Comparison of ENCODE assay signal across 8 mouse cellular contexts in the genomic region with DNA sequence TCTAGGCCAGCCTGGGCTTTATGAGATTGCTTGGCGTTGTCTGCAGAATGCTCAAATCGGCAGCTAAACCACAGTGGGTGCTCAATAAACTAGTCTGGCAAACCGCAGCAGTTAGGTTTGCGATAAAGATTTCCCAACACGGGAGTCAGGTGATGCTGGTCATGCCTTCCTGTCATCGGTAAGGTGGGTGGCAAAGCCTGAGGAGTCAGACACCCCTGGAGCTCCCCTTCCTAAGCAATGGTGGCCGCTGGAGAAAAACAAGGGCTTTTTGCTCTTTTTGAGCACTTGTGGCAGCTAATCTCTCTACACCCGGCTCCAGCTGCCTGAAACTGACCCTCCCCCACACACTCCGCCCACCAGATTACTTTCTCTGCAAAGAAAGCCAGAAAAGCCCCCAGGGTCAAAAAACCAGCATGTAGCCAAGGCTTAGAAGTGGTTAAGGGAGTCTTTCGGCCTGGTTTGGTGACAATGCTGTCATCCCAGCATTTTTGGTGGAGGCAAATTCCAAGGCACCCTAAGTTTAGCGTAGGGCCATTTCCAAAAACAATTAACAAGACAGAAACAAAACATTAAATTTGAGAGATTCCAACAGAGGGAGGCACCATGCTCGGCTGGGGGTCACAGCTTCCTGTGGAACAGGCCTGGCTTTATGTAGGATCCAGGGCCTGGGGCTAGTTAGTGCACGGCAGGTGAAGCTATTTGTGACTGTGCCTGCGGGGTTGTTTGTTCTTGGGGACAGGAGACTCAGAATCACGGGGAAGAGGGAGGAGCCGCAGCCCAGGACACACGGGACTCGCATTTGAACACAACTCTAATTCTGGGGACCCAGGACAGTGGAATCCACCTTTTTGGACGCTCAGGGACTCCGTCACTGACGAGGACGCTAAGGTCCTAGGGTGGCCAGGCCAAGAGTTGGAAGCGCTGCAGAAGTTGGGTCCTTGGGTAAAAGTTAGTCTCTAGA. TPM values are rescaled to one million over a fixed set of nuclear protein-coding genes. Genes with fewer than 3 reads are reported as not detected.
DNase-seq lines count a peak whose midpoint lies in the region; TF ChIP-seq lines count a peak whose summit lies in the region.

No protein-coding gene starts in this region.

- 10% methylated on average over 23 of the region's 23 CpGs for whole genome bisulfite sequencing in bone marrow, adult 2 months
- 4% methylated on average over 23 of the region's 23 CpGs for WGBS in small intestine, adult 2 months

- H3K4me1 ChIP-seq in bone marrow, adult 2 months (ENCODE audit: control insufficient read depth, insufficient read depth, low read length): peaks cover 9% of the 10 kb centered on the region
- peaks cover 9% of the 10 kb centered on the region; the same call in 1 of the 2 replicates for H3K4me1 ChIP-seq in small intestine, adult 2 months (ENCODE audit: control insufficient read depth, insufficient read depth, insufficient read length, low read length)

- peak; percentile 50 for DNase-seq in gastrocnemius, adult 18-20 months (ENCODE audit: low spot score)
- no peak for DNase-seq in gastrocnemius, adult 8-10 months (ENCODE audit: low spot score in 2 of 2)
- DNase-seq in heart, adult 18-20 months: peak; percentile 76 to 80
- DNase-seq in kidney, adult 8-10 months: peak; percentile 60 to 74
- DNase-seq in lung, postnatal 10 days: peak; percentile 87
- no peak for DNase-seq in cerebellum, adult 18-20 months

- H3K36me3 ChIP-seq in small intestine, adult 2 months (ENCODE audit: control insufficient read depth, insufficient read depth, low read length): peaks cover 24% of the 10 kb centered on the region

- TF ChIP-seq CTCF in bone marrow, adult 2 months (IDR thresholded peaks at IDR 0.05; ENCODE audit: control insufficient read depth, insufficient read depth, low read length): no peak
- no peak for TF ChIP-seq CTCF in small intestine, adult 2 months (IDR thresholded peaks at IDR 0.05; ENCODE audit: extremely low read depth, insufficient read length, insufficient replicate concordance, low read depth, low read length)

- H3K27me3 ChIP-seq in small intestine, adult 2 months (ENCODE audit: control insufficient read depth, insufficient read depth, low read length): no peaks in the 10 kb centered on the region

- TF ChIP-seq POLR2A in bone marrow, adult 2 months (IDR thresholded peaks at IDR 0.05; ENCODE audit: borderline replicate concordance, control insufficient read depth, low read depth, low read length): no peak
- TF ChIP-seq POLR2A in small intestine, adult 2 months (IDR thresholded peaks at IDR 0.05; ENCODE audit: low read depth, low read length): no peak; the same call in 1 of the 2 replicates

- peak overlapping the region; percentile 88 for H3K27ac ChIP-seq in bone marrow, adult 2 months (ENCODE audit: control insufficient read depth, insufficient read depth, low read depth, low read length, poor library complexity)
- H3K27ac ChIP-seq in small intestine, adult 2 months (ENCODE audit: insufficient read depth, low read depth, low read length): peak overlapping the region; percentile 97

- H3K4me3 ChIP-seq in bone marrow, adult 2 months (replicated peaks; ENCODE audit: control insufficient read depth, low read depth, low read length): peak overlapping the region; percentile 73
- H3K4me3 ChIP-seq in small intestine, adult 2 months (ENCODE audit: low read depth, low read length): peak overlapping the region; percentile 80

RNA-seq across cellular contexts. Expression of gene Plin3, which starts 3.0 kb away (rescaled TPM):
- 10 to 100 TPM; 32.4 to 50.3 TPM for total RNA-seq in gastrocnemius, adult 18-20 months (2021)
- 10 to 100 TPM; 22.9 to 44.8 (median 28.7) TPM for total RNA-seq in gastrocnemius, adult 8-10 months (2022)
- 10.9 and 29.6 TPM in 2 replicates for polyA plus RNA-seq in bone marrow, adult 2 months (2011; ENCODE audit: insufficient read depth, insufficient read length, low replicate concordance, missing spikeins)
- total RNA-seq in heart, adult 18-20 months (2021): 100 to 1,000 TPM; 178 to 190 TPM
- 137 and 299 TPM in 2 replicates for polyA plus RNA-seq in small intestine, adult 2 months (2012; rRNA removed)

RNA-seq across cellular contexts. Expression of gene Arrdc5, which starts 10.4 kb away (rescaled TPM):
- not detected for total RNA-seq in gastrocnemius, adult 18-20 months (2021)
- total RNA-seq in gastrocnemius, adult 8-10 months (2022): not detected
- not detected in 2 replicates for polyA plus RNA-seq in bone marrow, adult 2 months (2011; ENCODE audit: insufficient read depth, insufficient read length, low replicate concordance, missing spikeins)
- not detected for total RNA-seq in heart, adult 18-20 months (2021)
- polyA plus RNA-seq in small intestine, adult 2 months (2012; rRNA removed): not detected in 2 replicates

RNA-seq across cellular contexts. Expression of gene Ticam1, which starts 13.1 kb away (rescaled TPM):
- 1 to 10 TPM; 2.0 to 2.5 TPM for total RNA-seq in gastrocnemius, adult 18-20 months (2021)
- 1 to 10 TPM; 1.7 to 2.2 (median 2.0) TPM for total RNA-seq in gastrocnemius, adult 8-10 months (2022)
- 2.4 and 5.9 TPM in 2 replicates for polyA plus RNA-seq in bone marrow, adult 2 months (2011; ENCODE audit: insufficient read depth, insufficient read length, low replicate concordance, missing spikeins)
- 1 to 10 TPM; 9.1 to 9.2 TPM for total RNA-seq in heart, adult 18-20 months (2021)
- 39.7 and 96.6 TPM in 2 replicates for polyA plus RNA-seq in small intestine, adult 2 months (2012; rRNA removed)

RNA-seq across cellular contexts. Expression of gene Uhrf1, which starts 13.5 kb away (rescaled TPM):
- total RNA-seq in gastrocnemius, adult 18-20 months (2021): under 1 TPM; 0.19 to 0.23 TPM
- under 1 TPM; 0.18 to 0.67 (median 0.44) TPM for total RNA-seq in gastrocnemius, adult 8-10 months (2022)
- polyA plus RNA-seq in bone marrow, adult 2 months (2011; ENCODE audit: insufficient read depth, insufficient read length, low replicate concordance, missing spikeins): 77.5 and 109 TPM in 2 replicates
- 1 to 10 TPM; 1.4 to 2.5 TPM for total RNA-seq in heart, adult 18-20 months (2021)
- 7.6 and 16.3 TPM in 2 replicates for polyA plus RNA-seq in small intestine, adult 2 months (2012; rRNA removed)

RNA-seq across cellular contexts. Expression of gene Fem1a, which starts 33.0 kb away (rescaled TPM):
- 100 to 1,000 TPM; 157 to 172 TPM for total RNA-seq in gastrocnemius, adult 18-20 months (2021)
- 100 to 1,000 TPM; 180 to 201 (median 196) TPM for total RNA-seq in gastrocnemius, adult 8-10 months (2022)
- 6.9 and 10.8 TPM in 2 replicates for polyA plus RNA-seq in bone marrow, adult 2 months (2011; ENCODE audit: insufficient read depth, insufficient read length, low replicate concordance, missing spikeins)
- 100 to 1,000 TPM; 115 to 117 TPM for total RNA-seq in heart, adult 18-20 months (2021)
- polyA plus RNA-seq in small intestine, adult 2 months (2012; rRNA removed): 21.3 and 22.9 TPM in 2 replicates

Comparison
In these comparisons a context has a peak if more than half of its experiments do, and no peak if none do; other contexts are left out.
1. DNase-seq: peak in gastrocnemius, adult 18-20 months (single experiment), heart, adult 18-20 months (2 of 2), kidney, adult 8-10 months (2 of 2) and lung, postnatal 10 days (single experiment); none in gastrocnemius, adult 8-10 months (0 of 2) and cerebellum, adult 18-20 months (0 of 2).